Mouse (Mus musculus): ENCODE measurements around the gene Mrpl24.

GRCm38 (mm10) chr3:87907906-87908305 is 11.4 kb upstream of the Mrpl24 start:
- TF ChIP-seq CTCF (conservative IDR thresholded peaks at IDR 0.05; ENCODE audit: insufficient read depth, insufficient read length, low read depth, low read length) (no peak), POLR2A (IDR thresholded peaks at IDR 0.05; ENCODE audit: low read depth, low read length) (no peak)

All from kidney, adult 2 months (tissue).